Mouse (Mus musculus) B cell, adult 62 days (primary cell): Measurements from ENCODE around the gene Scn4a. TPM values are rescaled to one million over a fixed set of nuclear protein-coding genes. Genes with fewer than 3 reads are reported as not detected.

Experiments
- total RNA-seq: library from RNA; stranded (reverse); gene quantifications from 4 replicates; pipeline ENCODE4 v1.2.4, GENCODE M21; 2023

The Scn4a gene
- 17.0 to 20.9 TPM (median 18.2 TPM) in 4 replicates for total RNA-seq

GRCm38 (mm10) chr11:106353188-106353587, at the start of gene Scn4a:
Gene Scn4a (minus strand): TSS chr11:106353288.

GRCm38 (mm10) chr11:106387791-106388216, 34.7 kb upstream of the Scn4a start, which contains the start of gene Icam2:
Gene Icam2 (minus strand): TSS chr11:106388075.

GRCm38 (mm10) chr11:106365366-106365765, 12.3 kb upstream of the Scn4a start, which contains the start of gene Prr29:
Gene Prr29 (plus strand): TSS chr11:106365472.

DNA sequence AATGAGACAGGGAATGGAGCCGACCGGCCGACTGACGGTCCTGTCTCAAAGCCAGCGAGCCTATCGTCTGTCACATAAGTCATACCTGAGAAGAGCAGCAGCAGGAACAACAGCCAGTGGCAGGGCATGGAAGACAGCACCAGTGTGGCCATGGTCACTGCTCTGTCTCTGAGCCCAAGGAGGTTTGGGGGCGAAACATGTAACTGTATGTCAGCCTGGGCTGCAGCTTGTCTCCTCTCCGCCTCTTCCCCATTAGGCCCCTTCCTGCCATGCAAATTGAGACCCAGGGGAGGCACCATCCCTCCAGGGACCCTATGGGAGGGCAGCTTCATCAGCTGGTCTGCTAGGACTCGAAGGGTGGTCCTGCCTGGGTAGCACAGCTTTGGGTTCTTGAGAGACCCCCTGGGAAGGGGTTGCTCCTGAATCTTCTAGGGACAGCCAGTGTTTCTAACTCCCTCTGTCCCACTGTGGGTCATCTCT, 38.7 kb downstream of the Scn4a start, which contains the start of gene Cd79b:
TSS of gene Cd79b (minus strand) at position 430 of the 480 bp plus-strand sequence.

GRCm38 (mm10) chr11:106301765-106302164, 51.3 kb downstream of the Scn4a start, which contains the start of gene Gh:
Gene Gh (minus strand): TSS chr11:106301865.

DNA sequence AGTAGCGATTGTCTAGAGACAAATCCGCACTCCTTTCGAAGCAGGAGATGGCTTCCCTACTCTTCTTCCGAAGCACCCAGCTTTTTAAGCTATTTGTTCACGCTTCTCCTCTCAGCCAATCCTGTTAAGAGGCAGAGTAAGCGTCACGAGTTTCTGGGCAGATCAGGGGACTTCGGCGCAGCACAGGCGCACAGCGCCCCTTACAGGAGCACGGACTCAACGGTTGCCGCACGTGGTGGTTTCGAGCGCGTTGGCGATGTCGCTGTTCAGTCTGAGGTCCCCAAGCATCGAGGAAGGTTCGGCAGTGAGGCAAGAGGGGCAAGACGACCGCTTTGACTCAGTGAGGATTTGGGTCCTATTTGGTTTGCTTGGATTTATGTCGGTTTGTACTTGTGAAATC, 76.6 kb downstream of the Scn4a start, which contains the start of gene Tcam1:
TSS of gene Tcam1 (plus strand) at position 219 of the 400 bp plus-strand sequence.

DNA sequence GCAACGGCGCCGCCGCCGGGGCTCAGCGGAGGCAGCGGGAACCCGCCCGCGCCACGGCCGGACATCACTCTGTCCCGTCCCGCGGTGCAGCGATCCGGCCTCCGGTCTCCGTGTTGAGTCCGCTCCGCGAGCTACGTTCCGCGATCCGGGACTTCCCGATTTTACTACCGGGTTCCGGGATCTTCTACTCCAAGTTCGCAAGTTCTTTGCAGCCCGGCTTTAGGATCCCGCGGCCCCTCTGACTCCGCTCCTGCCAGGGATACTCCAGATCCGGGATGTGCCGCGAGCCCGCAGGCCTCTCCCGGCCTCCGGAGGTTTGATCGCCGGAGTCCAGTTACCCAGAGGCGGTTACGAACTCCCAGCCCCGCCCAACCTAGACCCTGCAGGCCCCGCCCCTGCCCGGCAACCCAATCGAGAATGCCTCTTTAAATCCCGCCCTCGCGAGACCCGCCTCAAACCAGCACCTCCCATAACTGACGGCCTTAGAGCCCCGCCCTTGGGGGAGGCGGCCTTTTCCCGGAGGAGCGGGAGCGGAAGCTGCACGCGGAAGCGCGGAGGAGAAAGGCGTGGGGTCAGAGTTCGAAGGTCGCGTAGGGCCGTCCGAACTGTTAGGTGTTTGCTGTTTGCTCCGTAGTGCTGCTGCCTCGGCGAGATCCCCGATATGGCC, 80.3 kb downstream of the Scn4a start, which contains the start of gene Smarcd2:
TSS of gene Smarcd2 (minus strand) at position 329 of the 667 bp plus-strand sequence.

Other genes starting within 250 kb of the Scn4a start
- 6.0 to 12.4 TPM (median 8.7 TPM) in 4 replicates for gene Gm10840, start 192.4 kb downstream of the Scn4a start, total RNA-seq
- 449 to 469 TPM (median 459 TPM) in 4 replicates for gene Limd2, start 192.4 kb downstream of the Scn4a start, total RNA-seq
- 40.6 to 45.5 TPM (median 44.0 TPM) in 4 replicates for gene Strada, start 151.1 kb downstream of the Scn4a start, total RNA-seq
- gene Ccdc47, start 136.9 kb downstream of the Scn4a start, total RNA-seq = 34.5 to 46.0 TPM (median 40.2 TPM) in 4 replicates
- gene Ddx42, start 136.4 kb downstream of the Scn4a start, total RNA-seq = 62.9 to 70.1 TPM (median 66.8 TPM) in 4 replicates
- 56.4 to 76.1 TPM (median 69.5 TPM) in 4 replicates for gene Ftsj3, start 97.2 kb downstream of the Scn4a start, total RNA-seq
- 48.0 to 55.8 TPM (median 52.8 TPM) in 4 replicates for gene Psmc5, start 97.1 kb downstream of the Scn4a start, total RNA-seq
- gene Smarcd2, start 80.3 kb downstream of the Scn4a start, total RNA-seq = 139 to 173 TPM (median 145 TPM) in 4 replicates
- 0.32 to 0.42 TPM (median 0.41 TPM) in 3 of 4 replicates, not detected in the other for gene Tcam1, start 76.6 kb downstream of the Scn4a start, total RNA-seq
- gene Gh, start 51.4 kb downstream of the Scn4a start, total RNA-seq = 8.6 to 12.0 TPM (median 11.0 TPM) in 4 replicates
- gene Cd79b, start 38.5 kb downstream of the Scn4a start, total RNA-seq = 1,261 to 1,403 TPM (median 1,279 TPM) in 4 replicates
- gene Prr29, start 12.2 kb upstream of the Scn4a start, total RNA-seq = not detected in 4 replicates
- 73.9 to 83.6 TPM (median 78.4 TPM) in 4 replicates for gene Icam2, start 34.8 kb upstream of the Scn4a start, total RNA-seq
- 11.1 to 13.5 TPM (median 11.6 TPM) in 4 replicates for gene Ern1, start 134.6 kb upstream of the Scn4a start, total RNA-seq